Mouse (Mus musculus) forebrain, embryonic 13.5 days (tissue): ENCODE results near the gene Slc32a1. TPM values are rescaled to one million over a fixed set of nuclear protein-coding genes. Genes with fewer than 3 reads are reported as not detected.

Source experiments
- microRNA counts: library from miRNA; unstranded; fragments of <30 nt; microRNA quantifications from one replicate; lab custom pipeline; 2016
- microRNA-seq: library from miRNA; unstranded; fragments of <30 nt; microRNA quantifications from one replicate; pipeline ENCODE4, GENCODE M21; 2016
- polyA plus RNA-seq: library from polyadenylated mRNA; unstranded; fragments of >200 nt; fragmentation: Nextera tagmentation; extraction: Ambion mirVana; gene quantifications from 2 replicates; pipeline ENCODE4 v1.2.1, GENCODE M21; 2015

The Slc32a1 gene
- polyA plus RNA-seq, 1 experiment from 2014 or later: 5.6 TPM

MicroRNAs encoded within 50 kb of the gene (microRNA counts, 519-probe panel; counts per million panel counts)
- microRNA mmu-miR-3474 (lab: Ali Mortazavi, UCI): 177 counts per million, percentile 53 among the panel's probes with 10 or more counts

Small RNAs within 50 kb of the gene (microRNA-seq; reads per million reads assigned to microRNA genes)
- gene Mir3474: 1.9 reads per million

Other genes starting within 250 kb of the Slc32a1 start
- 56.7 and 73.0 TPM in 2 replicates for gene Snhg11, start 235.1 kb upstream of the Slc32a1 start, polyA plus RNA-seq
- 20.4 and 22.3 TPM in 2 replicates for gene Ralgapb, start 200.9 kb upstream of the Slc32a1 start, polyA plus RNA-seq
- gene Adig, start 108.2 kb upstream of the Slc32a1 start, polyA plus RNA-seq: not detected in 2 replicates
- 0.25 and 0.28 TPM in 2 replicates for gene Arhgap40, start 98.0 kb upstream of the Slc32a1 start, polyA plus RNA-seq
- gene Actr5, start 14.1 kb downstream of the Slc32a1 start, polyA plus RNA-seq: 11.5 and 14.1 TPM in 2 replicates
- gene Ppp1r16b, start 54.6 kb downstream of the Slc32a1 start, polyA plus RNA-seq: 7.8 and 8.4 TPM in 2 replicates
- gene Fam83d, start 157.3 kb downstream of the Slc32a1 start, polyA plus RNA-seq: 38.7 and 39.9 TPM in 2 replicates
- gene Dhx35, start 184.0 kb downstream of the Slc32a1 start, polyA plus RNA-seq: 16.2 and 19.5 TPM in 2 replicates